Mouse (Mus musculus) CD4-positive helper T cell, adult 2 months (primary cell): ENCODE results near the gene Rpl23.
"Not testable (repeated sequence)": the region's sequence is repeated elsewhere in the genome, so short reads cannot be mapped to it uniquely, and the experiment has no call there.

Source experiments
- DNase-seq: peaks from one replicate; pipeline ENCODE4 v3.0.0-alpha.2; 2012; ENCODE audit warnings: low read depth, missing footprints, low spot score

The Rpl23 gene

DNA sequence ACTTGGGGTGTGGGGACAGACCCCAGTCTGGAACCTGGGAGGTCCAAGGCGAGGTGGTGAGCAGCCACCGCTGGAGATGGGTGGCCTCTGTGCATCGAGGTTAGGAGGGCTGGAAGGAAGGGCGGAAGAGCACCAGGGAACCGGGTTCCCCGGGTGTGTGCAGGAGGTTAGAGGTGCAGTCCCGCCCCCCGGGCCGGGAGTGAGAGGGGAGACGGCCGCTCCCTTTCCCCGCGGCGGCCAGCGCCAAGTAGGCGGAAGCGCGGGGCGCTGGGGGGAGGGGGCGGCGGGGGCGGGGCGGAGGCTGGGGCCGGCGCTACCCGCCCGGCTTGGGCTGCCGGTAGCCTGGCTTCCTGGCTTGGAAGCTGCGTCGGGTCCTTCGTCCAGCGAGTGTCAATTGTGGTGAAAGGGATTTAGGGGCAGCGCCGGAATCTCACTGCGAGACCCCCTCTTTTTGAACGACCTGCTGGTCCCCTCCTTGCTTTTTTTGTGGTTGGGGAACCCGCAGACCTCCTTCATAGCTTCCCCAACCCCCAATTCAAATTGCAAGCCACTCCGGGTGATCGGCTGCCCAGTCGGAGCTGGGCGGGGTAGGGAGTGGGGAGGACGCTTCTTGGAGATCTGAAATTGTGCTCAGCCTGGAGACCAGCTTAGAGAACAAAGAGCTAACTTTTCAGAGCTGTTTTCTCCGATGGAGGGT, 17.9 kb upstream of the Rpl23 start:
- peak; percentile 81 for DNase-seq

DNA sequence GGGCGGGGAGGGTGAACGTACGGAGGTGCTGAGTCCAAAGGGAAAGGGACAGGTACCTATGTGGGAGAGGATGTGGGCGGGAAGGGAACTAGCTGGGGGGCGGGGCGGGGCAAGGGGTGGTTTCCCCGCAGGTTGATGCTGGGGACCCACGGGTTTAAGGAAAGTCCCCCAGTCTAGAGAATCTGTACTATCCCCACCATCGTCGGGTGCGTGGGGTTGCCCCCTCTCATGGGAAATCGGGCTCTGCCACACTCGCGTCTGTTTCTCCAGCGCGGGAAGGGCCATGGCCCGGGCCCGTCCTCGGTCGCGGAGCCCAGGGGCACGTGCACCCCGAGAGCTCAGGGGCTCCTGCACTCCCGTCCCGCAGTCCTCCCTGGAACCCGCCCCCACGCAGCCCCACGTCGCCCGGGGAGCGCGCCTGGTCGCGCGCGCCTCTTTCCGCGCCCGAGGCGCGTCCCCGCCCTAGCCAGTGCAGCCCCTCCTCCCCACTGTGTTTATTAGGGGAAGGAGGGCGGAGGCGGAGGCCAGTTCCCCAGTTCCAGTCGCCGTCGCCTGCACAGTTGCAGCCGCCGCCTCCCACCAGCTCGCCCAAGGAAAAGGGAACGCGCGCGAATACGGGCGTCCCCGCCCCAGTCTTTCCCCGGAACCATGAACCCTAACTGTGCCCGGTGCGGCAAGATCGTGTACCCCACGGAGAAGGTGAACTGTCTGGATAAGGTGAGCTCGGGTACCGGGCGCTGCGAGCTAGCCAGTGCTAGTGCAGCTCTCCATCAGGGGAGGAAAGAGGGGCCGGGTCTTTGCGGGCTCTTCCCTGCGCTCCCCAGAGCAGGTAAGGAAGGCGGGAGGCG, 17.1 kb upstream of the Rpl23 start:
- DNase-seq: peak; percentile 90

DNA sequence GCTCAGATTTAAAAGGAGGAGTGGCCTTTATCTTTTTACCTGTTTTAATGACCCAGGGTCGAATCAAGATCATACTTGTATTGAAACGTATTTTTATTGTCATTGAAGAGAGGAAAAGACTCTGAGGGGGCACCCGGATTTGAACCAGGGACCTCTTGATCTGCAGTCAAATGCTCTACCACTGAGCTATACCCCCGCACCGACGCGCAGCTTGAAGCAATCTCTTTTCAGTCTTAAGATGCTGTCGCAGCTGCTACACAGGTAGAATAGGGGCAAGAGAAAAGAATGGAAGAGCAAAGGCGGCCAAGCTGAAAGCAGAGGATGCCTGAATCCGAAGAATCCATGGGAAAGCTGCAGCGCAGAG, 16.5 kb upstream of the Rpl23 start, which contains the start of gene Lasp1:
TSS of gene Lasp1 (plus strand) at position 219 of the 364 bp plus-strand sequence.
- DNase-seq: peak; percentile 89

DNA sequence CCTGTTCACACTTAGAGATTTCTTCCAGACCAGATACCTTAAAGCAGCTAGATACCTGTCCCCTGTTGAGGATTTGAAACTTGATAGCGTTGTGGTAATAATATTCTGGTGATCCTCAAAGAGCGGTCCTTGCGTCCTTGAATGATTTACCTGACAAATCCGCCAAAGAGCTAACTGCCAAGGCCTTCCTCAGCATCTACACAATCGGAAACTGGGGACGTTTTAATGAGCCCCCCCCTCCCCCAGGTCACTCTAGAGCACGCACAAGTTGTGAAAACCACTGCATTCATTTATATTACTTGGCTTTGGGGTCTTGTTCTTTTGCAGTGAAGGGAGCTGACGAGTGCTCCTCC, 15.8 kb upstream of the Rpl23 start:
- no peak for DNase-seq

DNA sequence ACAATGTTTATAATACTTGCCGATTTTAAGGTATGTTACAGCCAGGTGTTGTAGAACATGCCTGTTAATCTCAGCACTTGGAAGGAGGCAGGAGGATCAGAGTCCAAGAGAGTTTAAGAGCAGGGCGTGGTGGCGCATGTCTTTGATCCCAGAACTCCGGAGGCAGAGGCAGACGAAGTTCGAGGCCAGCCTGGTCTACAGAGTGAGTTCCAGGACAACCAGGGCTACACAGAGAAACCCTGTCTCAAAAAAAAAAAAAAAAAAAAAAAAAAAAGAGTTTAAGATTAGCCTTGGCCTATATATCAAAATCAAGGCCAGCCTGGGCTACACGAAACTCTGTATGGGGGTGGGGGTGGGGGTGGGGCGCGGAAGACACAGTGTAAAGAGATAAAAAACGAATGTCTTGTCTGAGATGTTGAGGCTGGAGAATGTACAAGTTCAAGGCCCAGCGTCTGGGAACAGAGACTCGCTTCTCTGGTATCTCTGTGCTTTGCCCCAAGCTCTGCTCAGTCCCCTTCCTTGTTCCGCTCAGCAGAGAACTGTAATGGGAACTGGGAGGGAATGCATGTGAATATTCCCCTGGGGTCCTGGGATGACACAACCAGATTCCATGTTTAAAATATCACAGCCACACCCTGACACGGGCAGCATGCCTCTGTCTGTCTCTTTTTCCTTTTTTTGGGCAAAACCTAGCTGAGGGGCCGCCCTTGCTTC, 15.3 kb upstream of the Rpl23 start:
- DNase-seq: no peak

DNA sequence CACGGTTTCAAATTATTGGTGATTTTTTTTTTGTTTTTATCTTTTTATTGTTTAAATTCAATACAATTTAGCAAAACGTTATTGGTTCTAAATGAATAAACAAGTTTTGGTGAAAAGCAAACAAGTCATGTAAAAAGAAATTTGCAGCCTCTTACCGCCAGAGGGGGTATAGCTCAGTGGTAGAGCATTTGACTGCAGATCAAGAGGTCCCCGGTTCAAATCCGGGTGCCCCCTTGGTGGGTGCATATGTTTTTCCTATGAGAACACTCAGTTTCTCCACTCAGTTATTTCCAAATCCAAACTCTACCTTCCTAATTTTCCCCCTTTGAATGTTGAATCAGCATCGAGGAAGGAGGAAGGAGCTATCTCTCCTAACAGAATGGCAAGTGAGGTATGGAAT, 14.7 kb upstream of the Rpl23 start:
- DNase-seq: peak; percentile 78

DNA sequence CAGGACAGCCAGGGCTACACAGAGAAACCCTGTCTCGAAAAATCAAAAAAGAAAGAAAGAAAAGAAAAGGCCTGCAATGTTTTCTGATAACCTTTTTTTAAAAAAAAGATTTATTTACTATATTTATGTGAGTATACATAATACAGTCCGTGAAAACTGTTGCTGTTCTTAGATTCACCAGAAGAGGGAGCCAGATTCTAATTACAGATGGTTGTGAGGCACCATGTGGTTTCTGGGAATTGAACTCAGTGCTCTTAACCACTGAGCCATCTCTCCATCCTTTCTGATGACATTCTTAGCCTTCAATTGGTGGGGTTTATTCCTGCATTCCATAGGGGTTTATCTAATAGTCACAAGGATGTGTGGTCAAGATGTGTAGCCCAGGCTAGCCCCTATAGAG, 10.9 kb upstream of the Rpl23 start:
- peak; percentile 83 for DNase-seq

DNA sequence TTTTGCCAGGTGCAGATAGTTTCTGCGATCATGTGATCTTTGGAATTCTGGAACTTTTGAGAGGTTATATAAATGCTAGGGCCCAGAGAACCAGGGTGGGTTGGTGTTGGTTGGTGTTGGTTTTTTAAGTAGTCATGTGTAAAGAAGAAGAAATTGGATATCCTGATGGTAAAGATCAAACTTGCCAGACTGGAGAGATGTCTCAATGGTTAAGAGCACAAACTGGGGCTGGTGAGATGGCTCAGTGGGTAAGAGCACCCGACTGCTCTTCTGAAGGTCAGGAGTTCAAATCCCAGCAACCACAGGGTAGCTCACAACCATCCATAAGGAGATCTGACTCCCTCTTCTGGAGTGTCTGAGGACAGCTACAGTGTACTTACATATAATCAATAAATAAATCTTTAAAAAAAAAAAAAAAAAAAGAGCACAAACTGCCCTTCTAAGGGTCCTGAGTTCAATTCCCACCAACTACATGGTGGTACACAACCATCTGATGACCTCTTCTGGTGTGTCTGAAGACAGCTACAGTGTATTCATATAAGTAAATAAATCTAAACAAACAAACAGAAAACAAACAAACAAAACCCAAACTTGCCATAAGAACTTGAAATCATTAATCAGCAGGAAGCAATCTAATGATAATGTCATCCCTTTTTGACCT, 8.7 kb upstream of the Rpl23 start:
- not testable (repeated sequence) for DNase-seq

DNA sequence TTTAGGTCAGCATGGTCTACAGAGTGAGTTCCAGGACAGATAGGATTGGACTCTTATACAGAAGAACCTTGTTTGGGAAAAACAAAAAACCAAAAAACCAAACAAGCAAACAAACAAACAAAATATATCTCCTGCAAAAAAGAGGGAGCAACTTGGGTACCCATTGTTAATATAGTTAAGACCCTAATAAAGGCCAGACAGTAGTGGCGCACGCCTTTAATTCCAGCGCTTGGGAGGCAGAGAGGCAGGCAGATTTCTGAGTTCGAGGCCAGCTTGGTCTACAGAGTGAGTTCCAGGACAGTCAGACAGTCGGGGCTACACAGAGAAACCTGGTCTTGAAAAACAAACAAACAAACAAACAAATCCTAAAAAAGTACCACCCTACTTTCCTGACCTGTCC, 7.5 kb upstream of the Rpl23 start:
- no peak for DNase-seq

DNA sequence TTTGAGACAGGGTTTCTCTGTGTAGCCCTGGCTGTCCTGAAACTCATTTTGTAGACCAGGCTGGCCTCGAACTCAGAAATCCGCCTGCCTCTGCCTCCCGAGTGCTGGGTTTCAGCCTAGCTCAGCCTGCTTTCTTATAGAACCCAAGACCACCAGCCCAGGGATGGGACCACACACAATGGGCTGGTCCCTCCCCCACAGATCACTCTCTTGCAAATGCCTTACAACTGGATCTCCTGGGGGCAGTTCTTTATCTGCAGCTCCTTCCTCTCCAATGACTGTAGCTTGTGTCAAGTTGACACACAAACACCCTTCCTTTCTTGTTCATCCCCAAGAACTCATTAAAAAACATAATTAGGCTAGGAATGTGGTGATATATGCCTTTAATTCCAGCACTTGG, 5.7 kb upstream of the Rpl23 start:
- DNase-seq: no peak

DNA sequence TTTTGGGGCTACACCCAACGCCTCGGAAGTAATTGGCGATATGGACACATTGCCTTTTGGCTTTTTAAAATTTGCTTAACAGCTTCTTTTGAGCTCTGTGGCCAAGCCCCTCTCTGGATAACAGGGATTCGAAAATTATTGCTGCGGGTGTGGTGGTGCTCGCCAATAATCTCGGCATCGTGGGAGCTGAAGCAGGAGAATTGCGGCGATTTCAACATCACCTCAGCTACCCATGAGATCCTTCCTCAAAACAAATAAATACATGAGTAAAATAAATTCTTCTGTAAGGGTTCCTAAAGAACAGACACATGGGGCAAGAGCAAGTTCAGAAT, 293 bp upstream of the Rpl23 start:
- DNase-seq: no peak

DNA sequence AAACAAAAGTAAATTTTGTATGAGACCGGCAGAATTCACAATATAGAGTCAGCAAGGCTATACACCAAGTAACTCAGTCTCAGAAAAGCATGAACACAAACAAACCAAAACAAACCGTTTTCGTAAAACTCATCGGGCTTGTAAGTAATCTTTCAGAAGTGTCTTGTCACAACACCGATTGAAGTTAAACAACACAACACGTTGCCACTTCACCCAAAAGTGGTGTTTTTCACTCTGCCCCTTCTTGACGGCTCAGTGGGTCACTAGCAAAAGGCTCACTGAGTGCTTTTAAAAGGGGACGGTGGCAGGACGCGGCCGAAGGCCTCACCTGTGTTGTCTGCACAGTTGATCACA, 782 bp downstream of the Rpl23 start:
- DNase-seq: no peak

DNA sequence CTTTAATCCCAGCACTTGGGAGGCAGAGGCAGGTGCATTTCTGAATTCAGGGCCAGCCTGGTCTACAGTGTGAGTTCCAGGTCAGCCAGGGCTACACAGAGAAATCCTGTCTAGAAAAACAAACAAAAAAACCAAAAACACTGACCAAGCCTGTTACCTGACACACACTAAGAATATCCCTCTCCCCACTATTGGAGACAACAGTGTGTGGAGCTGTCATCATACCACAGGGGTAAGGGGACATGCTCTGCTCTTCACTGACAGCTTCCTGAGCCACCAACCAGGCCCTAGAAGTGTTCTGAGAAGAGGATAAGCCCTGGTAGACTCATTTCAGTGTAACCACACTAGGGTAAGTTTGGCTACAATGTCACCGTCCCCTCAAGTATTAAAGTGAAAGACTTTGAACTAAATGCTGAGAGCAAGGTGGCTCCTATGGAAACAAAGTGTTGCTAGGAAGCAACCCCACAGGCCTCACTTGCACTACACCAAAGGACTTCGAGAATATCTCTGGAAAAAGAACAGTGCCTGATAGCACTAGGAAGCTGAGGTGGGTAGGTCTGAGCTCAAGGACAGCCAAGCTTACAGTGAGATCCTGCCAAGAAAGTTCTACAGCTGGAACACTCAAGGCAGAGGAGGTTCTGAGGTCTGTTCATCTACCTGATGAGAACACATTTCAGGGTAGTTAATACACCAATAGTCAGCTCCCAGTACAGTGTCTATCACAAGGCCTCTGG, 2.1 kb downstream of the Rpl23 start:
- DNase-seq: no peak

DNA sequence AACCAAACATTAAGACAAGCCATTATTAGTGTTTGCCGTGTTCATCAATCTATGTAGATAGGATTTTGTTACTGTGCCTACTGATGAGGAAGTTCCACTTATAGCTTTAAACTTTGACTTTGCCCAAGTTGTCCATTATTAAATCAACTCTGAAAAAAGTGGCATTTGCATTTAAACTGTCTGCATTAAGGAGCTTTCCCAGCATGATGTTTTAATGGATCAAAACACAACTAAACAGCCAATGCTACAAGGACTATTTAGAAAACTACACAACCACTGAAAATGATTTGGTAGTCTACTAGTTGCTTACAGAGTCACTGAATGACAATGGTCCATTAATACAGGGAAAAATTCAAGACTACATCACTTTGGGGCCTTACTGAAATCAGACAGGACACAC, 3.3 kb downstream of the Rpl23 start:
- no peak for DNase-seq

DNA sequence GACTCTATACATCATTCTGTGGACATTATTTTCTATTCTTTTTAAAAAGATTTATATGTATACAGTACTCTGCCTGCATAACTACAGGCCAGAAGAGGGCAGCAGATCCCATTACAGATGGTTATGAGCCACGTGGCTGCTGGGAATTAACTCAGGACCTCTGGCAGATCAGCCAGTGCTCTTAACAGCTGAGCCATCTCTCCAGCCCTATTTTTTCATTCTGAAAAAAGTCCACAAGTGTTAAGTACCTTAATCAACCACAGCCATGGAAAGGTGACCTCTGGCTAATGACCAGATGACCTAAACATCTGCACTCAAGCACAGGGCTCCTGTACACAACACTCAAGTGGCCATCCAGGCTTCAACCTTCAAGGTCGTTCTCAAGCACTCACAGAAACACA, 5.1 kb downstream of the Rpl23 start:
- no peak for DNase-seq

DNA sequence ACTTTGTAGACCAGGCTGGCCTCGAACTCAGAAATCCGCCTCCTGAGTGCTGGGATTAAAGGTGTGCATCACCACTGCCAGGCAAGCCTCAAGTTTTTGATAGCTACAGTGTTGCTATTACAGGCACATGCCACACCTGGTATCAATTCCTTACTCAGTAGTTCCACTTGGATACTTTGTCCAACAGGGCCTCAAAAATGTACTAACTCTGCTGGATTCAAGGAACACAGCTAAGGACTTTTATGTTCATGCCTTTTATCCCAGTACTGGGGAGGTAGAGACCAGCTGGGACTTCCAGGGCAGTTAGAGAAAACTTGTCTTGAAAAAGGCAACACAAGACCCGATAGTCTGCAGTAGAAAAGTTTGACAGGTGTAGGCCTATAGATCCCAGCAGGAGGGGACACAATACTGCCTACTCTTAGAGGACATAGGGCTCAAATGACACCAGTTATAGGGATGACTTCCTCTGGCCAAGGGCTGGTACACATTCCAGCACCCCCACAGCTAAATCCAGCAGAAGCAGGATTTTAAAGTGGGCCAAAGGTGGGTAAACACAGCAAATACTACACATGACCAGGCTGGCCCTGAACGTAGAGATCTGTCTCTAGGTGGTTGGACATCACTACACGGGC, 5.6 kb downstream of the Rpl23 start:
- DNase-seq: no peak

DNA sequence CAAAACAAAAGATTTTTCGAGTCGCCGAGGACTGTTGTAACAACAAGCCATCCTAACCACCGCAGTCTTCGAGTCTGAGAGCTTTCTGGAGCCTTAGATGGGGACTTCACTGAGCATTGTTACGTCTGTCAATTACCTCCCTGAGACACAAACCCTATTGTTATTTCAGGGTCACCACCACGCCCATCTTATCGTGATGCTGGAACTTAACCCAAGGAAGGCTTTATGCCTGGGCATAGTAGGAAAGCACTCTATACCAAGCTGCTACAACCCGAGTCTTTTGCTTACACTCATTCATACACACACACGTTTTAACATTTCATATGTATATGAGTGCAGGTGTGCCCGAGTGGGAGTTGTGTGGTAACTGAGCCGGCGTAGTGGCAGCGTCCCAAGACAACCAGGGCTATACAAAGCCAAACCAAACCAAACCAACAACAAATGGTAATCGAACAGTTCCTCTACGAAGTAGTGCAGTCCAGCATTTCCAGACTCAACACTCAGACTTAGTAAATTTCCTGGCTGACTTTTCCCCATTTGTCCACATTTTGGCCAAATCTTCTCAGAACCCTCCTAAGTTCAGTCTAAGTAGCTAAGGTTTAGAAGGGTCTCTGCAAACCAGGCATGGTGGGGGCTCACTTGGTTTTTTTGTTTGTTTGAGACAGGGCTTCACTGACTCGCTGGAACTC, 6.3 kb downstream of the Rpl23 start, which contains the start of gene 1700001P01Rik:
TSS of gene 1700001P01Rik (minus strand) at position 111 of the 689 bp plus-strand sequence.
- DNase-seq: no peak

DNA sequence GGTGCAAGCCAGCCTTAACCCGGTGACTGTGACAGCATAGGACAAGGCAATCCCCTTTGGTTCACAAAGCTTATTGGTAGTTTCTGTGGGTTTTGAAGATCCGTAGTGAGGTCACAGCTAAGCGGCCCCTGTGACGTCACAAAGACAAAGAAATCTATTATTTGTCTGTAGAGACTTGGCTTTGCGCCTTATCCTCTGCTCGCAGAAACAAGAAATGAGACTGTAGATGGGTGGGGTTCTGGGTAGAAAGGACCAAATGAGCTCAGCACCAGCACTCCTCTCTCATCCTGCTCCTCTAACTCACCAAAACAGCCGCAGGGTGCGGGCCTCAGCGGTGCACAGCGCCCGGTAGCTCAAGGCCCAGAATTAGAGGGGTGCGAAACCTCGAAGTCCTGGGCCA, 7.1 kb downstream of the Rpl23 start:
- DNase-seq: no peak

DNA sequence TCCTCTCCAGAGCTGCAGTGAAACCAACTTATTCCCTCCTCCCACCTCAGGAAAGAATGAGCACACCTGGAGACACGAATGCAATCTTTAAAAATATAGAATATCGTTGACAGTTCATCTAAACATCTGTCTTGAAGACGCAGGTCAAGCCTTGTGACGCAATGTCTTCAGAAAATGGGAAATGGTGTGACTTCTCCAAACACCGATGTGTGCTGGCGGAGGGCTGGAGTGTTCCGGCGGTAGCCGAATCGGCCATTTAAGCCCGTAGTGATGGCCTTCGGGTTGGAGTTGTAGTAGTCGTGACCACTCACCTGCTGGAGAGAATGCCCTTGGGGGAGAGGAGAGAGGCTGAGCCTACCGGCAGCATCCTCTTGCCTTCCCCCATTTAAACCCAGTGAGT, 10.8 kb downstream of the Rpl23 start:
- no peak for DNase-seq

DNA sequence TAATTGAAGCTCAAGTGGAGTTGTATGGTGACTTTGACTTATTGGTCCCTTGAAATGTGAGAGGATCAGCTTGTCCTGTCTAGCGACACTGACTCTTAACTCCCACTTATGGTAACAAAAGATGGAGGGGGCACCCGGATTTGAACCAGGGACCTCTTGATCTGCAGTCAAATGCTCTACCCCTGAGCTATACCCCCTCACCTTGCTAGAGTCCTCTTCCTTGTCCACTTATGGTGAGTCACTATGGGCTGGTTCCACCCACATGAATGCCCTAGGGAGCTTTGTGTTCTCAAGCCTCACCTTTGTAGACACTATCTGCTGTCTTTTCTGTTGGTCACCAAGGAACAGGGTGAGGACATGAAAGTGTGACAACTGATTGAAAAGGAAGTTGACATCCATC, 12.5 kb downstream of the Rpl23 start:
- DNase-seq: no peak
